Mouse (Mus musculus): ENCODE results near the gene Samsn1.
"Not testable (repeated sequence)": the region's sequence is repeated elsewhere in the genome, so short reads cannot be mapped to it uniquely, and the experiment has no call there.

Gene Samsn1

DNA sequence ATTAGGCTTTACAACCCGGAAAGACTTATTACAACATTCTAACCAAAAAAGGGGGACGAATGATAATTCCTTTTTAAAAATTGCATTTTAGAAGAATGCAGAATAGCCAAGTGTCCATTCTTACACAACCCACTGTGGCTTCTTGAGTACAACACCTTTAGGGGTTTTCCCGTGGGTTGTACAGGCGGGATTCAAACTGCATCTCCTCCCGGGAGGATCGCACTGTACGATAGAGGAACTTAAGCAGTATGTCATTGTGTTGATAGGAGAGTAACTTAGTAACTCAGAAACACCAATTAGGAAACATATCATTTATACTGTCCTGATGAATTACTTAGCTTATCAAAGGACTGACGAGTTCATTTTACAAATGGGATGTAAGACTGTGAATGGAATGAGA is 149.8 kb downstream of the Samsn1 start:
- DNase-seq, result no peak

DNA sequence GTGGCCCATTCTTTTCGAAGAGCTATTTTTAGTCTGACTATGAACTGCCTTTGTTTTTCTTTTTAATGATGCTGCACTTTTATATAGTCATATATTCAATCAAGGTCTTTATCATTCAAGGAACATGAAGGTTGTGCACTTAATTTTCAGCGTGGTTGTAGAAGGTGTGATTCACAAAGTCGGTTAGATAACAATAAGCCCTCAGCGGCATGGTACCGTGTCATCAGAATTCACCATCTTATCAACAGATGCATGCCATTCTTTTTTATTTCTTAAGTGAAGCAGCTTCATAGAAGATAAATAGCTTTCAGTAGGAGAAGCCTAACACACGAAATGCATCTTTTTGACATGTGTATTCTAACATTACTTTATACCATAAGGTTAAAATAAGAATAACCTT is 154.7 kb downstream of the Samsn1 start:
- DNase-seq, result no peak

DNA sequence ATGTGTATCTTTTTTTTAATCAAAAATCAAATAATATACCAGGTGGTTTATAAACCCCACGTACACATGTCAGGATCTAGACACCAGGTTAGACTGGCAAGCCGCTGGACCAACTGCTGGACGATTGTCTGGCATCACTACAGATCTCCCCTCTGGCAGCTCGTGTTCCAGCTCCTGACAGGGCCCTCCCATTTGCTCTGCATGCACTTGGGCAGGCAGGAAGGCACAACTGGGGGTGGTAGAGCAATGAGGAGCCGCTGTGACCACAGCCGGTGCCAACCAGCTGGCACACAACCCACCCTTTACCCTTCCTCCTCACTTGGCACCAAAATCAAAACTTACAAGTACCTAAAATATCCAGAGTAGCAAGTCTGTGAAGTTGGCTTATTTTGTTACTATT is 156.6 kb downstream of the Samsn1 start:
- DNase-seq, result peak; percentile 32

DNA sequence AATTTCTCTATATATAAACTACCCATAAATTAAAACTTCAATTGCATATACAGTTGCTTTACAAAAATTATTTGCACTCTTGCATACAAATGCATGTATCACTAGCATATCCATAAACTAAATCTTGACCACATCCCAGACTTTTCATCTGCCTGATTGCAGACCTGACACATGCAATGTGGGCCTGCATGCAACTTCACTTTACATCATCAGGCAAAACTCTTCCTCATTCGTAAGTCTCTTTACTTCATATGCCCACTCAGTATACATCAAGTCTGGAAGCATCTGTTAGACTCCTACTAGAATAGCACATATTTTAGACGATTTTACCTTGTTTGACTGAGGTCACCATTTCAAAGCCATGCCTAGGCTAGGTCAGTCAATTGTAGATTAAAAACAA is 157.4 kb downstream of the Samsn1 start:
- DNase-seq, result no peak

DNA sequence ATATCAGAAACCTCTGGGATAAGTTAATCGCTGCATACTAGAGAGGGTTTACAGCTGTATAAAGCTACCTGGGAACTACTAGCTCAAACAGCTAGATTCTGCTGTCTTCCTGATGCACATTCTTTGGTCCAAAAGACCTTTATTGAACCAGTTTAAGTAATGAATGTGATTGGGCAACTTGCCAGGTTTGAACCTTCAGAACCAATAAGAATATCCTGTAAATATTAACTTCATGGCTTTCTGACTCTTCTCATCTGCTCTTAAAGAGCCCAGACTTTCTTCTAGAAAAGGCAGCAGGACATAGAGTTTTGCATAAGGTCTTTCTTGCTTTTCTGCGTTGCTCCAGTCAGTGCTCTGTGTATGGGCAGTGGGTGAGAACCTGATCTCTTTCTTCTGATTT is 165.7 kb downstream of the Samsn1 start:
- no peak for DNase-seq

DNA sequence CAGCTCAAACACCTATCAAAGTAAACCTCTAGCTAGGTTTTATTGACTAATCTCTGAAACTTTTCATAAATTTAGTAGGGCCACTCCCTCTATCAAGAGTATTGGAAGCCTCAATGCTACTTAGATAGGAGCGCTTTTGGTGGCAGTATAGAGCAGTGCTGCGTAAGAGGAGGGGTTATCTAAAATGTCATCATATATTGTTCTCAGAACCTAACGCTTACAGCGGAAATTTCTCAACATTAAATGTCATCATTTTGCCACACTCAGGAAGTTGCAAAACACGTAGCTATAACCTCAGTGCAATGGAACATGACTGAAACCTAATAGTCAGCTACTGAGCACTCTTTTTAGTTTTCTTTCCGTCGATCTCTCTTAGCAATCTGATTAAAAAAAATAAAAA is 166.7 kb downstream of the Samsn1 start:
- peak; percentile 21 for DNase-seq

DNA sequence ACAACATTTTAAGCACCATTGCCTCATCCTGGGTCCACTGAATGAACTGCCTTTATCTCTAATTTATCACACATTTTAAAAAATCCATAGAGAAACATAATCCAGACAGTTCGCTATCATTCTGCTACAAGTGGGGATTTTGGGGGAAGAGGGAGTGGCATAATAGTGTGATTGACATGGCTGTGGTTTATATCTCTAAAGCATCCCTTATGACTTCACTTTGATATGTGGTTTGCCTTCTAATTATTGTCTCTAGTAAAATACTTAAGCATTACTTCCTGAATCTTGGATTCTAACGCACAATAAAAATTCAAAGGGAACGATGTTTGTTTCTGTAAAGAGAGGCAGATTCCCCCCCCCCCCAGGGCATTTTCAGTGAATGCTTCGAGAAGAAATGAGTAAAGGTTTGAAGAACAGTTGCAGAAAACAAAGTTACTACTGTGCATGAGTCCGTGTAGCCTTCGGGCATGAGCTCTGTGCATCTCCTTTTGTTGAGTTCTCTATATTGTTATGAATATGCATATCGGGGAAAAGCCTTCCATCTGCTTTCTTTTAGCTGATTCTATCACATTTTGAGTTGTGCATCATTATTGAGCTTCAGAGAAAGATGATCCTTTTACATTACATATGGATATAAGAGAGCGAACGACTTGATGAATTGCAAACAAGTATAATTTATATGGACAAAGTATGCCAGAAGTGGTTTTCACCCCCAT is 168.4 kb downstream of the Samsn1 start:
- no peak for DNase-seq

DNA sequence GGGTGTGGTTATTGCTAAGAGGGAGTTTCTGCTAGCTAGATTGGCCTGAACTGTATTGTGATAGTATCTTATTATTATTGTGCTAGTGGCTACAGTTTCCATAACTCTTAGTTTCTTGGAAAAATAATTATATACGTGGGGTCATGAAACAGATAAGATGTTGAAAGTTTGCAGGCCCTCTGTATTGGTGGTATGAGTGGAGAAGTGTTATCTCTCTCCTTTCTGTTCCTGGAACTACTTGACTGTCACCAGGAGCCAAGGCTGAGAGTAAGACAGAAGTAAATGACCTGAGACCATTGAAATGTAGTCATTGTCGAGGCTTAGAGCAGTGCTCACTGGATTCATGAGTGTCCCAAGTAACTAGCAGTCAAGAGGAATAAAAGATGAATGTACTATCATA is 169.6 kb downstream of the Samsn1 start:
- no peak for DNase-seq

DNA sequence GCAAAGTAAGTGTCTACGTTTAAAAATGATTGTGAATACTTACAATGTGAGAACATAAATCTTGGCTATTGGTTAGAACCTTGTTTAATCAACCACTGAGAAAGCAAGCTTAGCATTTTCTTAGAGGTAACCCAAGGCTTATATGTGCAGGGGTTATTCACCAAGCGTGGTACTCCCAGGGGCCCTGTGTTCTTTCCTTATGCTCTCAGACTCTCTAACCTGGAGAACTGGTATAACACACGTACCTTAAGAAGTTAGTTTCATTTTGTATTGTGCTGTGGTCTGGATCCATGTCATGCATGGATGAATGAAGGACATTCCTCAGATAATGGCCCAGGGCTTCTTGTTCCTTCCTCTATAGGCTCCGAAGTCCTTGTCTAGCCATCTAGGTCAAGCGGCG is 173.0 kb downstream of the Samsn1 start:
- DNase-seq, result no peak

DNA sequence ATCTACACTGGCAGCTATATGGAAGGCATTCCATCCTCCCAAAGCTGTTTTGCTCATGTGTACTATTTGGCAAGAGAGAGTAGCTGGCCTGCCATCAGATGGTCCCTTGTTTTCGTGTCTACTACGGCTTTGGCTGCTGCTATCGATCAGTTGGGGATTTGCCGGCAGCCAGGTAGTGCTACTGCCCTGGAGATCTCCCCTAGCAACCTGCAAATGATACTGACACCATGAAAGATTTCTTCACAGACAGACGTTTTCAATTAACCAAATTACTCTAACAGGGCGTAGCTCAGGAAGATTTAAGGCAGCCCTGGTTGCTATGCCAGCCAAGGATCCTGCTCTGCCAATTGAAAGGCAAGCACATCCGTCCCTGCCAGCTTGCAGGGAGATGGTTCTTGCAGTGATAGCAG is 178.4 kb downstream of the Samsn1 start:
- no peak for DNase-seq

DNA sequence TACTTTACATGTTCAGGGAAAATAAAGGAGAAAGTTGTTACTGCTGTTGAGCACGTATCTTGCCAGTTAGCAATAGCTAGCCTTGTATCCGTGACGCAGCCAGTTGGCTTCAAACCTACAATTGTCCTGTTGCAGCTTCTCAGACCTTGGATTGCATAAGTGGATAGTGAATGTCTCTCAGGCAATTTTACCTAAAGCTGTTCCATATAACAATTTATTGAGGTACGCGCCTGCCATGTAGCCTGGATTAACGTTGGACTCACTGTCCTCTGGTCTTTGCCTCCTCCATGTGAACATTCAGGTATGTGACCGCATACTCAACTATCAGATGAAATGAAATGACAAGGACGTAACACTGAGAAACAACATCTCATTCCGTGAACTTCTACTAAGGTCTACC is 179.1 kb downstream of the Samsn1 start:
- DNase-seq, result no peak

DNA sequence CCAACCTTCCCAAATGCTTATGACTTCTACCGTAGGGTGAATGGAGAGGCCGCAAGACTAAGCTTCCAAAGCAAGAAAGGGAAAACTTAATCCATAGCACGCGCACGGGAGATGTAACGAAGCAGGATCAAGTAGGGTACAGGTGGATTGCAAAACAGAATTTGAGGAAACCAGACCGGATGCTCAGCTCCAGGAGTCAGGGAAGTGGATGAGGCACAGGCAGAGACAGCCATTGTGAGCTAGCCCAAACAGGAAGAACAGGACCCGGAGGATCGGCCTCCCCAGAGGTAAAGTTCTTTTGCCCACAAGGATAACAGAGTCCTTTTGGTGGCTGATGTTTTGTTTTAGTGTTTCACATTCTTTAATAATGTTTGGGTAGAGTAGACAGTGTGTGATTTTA is 179.5 kb downstream of the Samsn1 start:
- DNase-seq, result no peak

DNA sequence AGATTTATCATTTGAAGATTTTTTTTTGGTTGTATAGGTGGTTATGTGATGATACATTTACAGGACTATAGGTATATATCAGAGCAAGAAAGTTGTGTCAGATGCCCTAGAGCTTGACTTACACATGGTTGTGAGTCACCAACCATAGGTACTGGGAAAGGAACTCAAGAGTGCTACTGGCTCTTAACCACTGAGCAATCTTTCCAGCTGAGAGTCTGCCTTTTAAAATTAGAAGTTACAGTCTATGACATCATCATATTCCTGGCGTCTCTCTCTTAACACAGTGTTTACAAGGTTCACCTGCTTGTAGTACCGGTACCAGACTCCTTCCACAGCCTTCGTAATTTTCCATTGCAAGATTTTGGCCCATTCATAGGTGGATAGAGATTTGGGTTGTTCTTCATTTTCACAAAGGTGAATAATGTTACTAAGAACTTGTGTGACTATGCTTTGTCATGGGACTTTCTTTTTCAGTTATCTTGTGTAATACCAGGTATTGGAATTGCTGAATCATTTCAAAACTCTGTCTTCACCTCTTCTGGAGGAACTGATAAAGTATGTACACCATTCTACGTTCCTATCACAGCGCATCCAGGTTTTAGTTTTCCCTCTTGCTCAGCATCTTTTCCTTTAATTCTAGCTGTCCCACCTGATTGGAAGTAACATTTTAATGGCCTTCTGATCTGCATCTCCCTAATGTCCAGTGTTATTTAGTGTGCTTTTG is 184.2 kb downstream of the Samsn1 start:
- no peak for DNase-seq

DNA sequence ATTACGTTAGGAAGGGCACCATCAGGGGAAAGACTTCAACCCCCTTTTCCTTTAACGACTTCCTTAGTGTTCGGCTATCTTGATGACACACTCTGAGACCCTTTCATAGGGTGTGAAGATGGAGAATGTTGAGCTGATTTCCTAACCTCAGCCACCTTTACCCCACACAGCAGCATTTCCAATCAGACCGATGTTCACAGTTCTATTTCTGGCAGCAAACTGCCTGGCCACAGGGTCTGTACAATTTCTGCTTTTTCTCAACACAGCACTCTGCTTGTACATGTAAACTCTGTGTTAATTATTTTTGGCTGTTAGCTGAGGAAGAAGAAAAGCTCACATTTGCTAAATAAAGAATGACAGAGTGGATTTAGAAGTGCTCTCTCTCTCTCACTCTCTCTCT is 190.7 kb downstream of the Samsn1 start:
- no peak for DNase-seq

DNA sequence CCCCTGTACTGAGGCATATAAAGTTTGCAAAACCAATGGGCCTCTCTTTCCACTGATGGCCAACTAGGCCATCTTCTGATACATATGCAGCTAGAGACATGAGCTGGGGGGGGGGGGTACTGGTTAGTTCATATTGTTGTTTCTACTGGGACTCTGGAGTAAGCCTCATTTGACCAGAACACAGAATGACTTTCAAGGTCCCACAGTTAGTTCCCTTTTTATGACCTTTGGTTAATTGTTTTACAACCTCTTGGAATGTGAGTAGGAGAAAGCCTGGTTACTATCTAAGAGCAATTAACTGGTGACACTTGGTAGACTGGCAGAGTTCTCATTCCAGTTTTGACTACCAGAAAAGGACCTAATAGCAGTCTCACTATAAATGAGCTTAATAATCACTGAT is 195.1 kb downstream of the Samsn1 start:
- not testable (repeated sequence) for DNase-seq

DNA sequence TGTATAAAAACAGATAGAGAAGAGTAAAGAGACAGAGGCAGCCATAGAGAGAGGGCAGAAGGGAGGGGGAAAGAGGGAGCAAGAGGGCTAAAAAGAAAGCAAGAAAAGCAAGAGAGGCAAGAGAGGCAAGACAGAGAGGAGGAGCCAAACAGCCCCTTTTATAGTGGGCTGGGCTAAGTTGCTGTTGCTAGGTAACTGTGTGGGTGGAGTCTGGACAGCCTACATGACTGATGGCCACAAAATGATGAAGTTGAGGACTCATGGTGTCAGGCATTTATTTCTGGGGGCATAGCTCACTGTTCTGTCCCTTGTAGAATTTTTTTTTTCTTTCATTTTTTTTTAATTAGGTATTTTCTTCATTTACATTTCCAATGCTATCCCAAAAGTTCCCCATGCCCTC is 195.6 kb downstream of the Samsn1 start:
- DNase-seq, result peak; percentile 8

DNA sequence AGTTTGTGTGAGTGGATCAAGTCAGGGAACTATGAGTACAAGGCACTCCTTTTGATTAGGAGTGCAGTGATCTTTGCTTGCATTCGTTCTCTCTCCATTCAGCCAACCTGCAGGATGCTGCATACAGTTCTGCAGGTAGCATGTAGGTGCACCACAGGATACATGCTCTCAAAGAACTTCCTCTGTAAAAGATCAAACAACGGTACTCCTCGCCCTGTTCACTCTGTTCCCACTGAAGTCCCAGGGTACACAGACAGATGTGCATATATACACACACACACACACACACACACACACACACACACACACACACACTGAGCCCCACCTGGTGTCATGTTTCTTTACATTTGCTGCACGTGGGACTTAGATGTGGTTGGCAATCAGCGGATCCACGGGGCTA is 198.9 kb downstream of the Samsn1 start:
- peak; percentile 63 for DNase-seq

DNA sequence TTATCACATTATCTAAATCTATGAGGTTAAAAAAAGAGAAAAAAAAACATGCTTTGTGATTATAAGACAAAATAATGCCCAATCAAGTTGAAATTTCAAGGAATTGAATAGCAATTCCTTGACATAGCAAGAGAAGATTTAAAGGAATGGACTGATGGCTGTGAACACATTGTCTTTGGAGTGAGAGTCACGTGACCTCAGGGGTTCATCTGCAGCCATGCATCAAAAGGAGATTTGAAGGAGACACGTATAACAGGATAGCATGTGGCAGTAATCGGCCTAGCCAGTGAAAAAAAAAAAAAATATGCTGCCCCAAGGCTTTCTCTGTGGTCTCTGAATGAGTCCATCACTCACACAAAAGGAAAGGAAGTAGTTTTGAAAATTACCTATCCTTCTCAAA is 201.1 kb downstream of the Samsn1 start:
- no peak for DNase-seq
